30 mouse cellular contexts compared by ENCODE assay signal in the genomic region with DNA sequence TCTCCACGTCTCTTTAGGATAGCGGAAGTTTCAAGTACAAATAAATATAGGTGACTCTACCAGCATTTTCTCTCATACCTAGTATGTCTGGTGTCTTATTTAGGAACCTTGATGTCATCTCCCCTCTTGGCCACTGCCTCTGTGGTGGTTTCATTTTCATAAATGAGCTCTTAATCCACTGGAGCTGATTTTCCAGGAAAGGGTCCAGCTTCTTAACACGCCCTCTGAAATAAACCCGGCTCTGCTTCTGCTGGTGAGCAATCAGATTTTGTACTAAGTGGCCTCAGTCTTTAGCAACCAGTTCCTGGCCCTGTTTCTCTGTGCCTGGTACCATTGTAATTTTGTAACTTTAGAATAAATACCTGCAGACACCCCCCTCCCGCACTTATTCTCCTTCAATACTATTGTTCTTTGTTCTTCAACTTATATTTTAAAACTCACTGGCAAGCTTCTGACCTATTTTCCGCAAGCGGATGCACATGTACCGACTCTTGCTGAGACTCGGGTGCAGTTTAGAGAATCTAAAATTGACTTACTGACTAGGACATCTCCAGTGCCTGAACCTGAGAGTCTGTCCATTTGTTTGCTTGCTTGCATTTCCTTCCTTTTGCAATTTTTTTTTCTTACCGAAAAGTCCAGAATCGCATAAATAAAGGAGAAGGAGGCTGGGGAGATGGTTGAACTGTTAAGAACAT. TPM values are rescaled to one million over a fixed set of nuclear protein-coding genes. Genes with fewer than 3 reads are reported as not detected.
DNase-seq lines count a peak whose midpoint lies in the region; ATAC-seq and TF ChIP-seq lines count a peak whose summit lies in the region.
"Had no signal": no experiment of that assay in that cellular context is flagged by ENCODE, and none has a peak within 500 bp of the region (broad histone marks: within the 10 kb centered on the region; RNA-seq: fewer than 3 reads in every experiment).

No protein-coding gene starts in this region.

- no peak for ATAC-seq in intestine, postnatal 0 days
- ATAC-seq: forebrain, embryonic 15.5 days; hindbrain, embryonic 16.5 days; intestine, embryonic 15.5 days; Patski had no signal

- H3K79me2 ChIP-seq in CH12.LX (replicated peaks; ENCODE audit: control insufficient read depth, extremely low read depth, insufficient read depth, poor library complexity, severe bottlenecking): peaks cover 34% of the 10 kb centered on the region

- H3K27me3 ChIP-seq in CH12.LX (replicated peaks): no peaks in the 10 kb centered on the region
- no peaks in the 10 kb centered on the region for H3K27me3 ChIP-seq in thymus, adult 2 months (ENCODE audit: control insufficient read depth, insufficient read depth, low read length)
- H3K27me3 ChIP-seq in intestine, postnatal 0 days (replicated peaks; ENCODE audit: control insufficient read depth, insufficient read depth, low read length): 0 out of 2 replicates have a peak, but pooled peaks cover 3% of the 10 kb centered on the region
- H3K27me3 ChIP-seq: embryonic facial prominence, embryonic 12.5 days; embryonic facial prominence, embryonic 15.5 days; forebrain, embryonic 15.5 days; heart, embryonic 12.5 days; heart, embryonic 15.5 days; hindbrain, embryonic 13.5 days; Patski had no signal

- 54% methylated on average over 11 of the region's 11 CpGs for WGBS in thymus, adult 2 months
- 87% methylated on average over 11 of the region's 11 CpGs for WGBS in intestine, postnatal 0 days

- peak overlapping the region; percentile 95 for H3K4me2 ChIP-seq in CH12.LX (ENCODE audit: insufficient read depth, low read depth, poor library complexity, severe bottlenecking)
- no peak overlapping the region for H3K4me2 ChIP-seq in intestine, postnatal 0 days (replicated peaks; ENCODE audit: low read depth)
- H3K4me2 ChIP-seq: embryonic facial prominence, embryonic 12.5 days; embryonic facial prominence, embryonic 15.5 days; forebrain, embryonic 15.5 days; heart, embryonic 12.5 days; heart, embryonic 15.5 days; hindbrain, embryonic 13.5 days; intestine, embryonic 15.5 days had no signal

- peak; percentile 65 for DNase-seq in gastrocnemius, adult 18-20 months (ENCODE audit: low spot score)
- no peak for DNase-seq in gastrocnemius, postnatal 10 days
- DNase-seq in CH12.LX (ENCODE audit: extremely low read depth): no peak
- DNase-seq in thymus, adult 2 months: peak; percentile 37
- DNase-seq in thymus, postnatal 25 days: peak; percentile 44
- DNase-seq in liver: no peak
- no peak for DNase-seq in adipocyte (ENCODE audit: low spot score)
- DNase-seq: adrenal gland, adult 2 months; adrenal gland, postnatal 14 days; cerebellum, adult 11 months; cerebellum, adult 2 months; cerebellum, adult 9-11 months; cerebellum, postnatal 25 days; heart, adult 18-20 months; heart, postnatal 10 days; heart, postnatal 36 days had no signal

- no peak for TF ChIP-seq POLR2A in CH12.LX (IDR thresholded peaks at IDR 0.05; ENCODE audit: low read depth, low read length)
- no peak for TF ChIP-seq POLR2A in thymus, adult 2 months (IDR thresholded peaks at IDR 0.05; ENCODE audit: control insufficient read depth, extremely low read depth, insufficient read depth, low read length, poor library complexity)

- in situ Hi-C loops in CH12.LX (cut with MboI; ENCODE audit: low pct_ligation_motif_present, low pct_unique_long_range_greater_than_20kb, low sequenced_read_pairs): no loop called here

- dilution Hi-C loops in CH12.LX (cut with MboI; ENCODE audit: extremely low pct_ligation_motif_present, extremely low pct_unique_long_range_greater_than_20kb, low sequenced_read_pairs): no loop called here

- H3K4me3 ChIP-seq in CH12.LX (replicated peaks in 1 of 3; ENCODE audit: low read depth in 2 of 3, low read length in 2 of 3, poor library complexity in 1 of 3): no peak overlapping the region
- peak overlapping the region; percentile 3; the same call in 1 of the 2 replicates for H3K4me3 ChIP-seq in thymus, adult 2 months (ENCODE audit: control insufficient read depth, insufficient read depth, low read length)
- no peak overlapping the region for H3K4me3 ChIP-seq in intestine, postnatal 0 days (ENCODE audit: low read depth, low read length)
- H3K4me3 ChIP-seq: embryonic facial prominence, embryonic 12.5 days; embryonic facial prominence, embryonic 15.5 days; forebrain, embryonic 15.5 days; heart, embryonic 12.5 days; heart, embryonic 15.5 days; hindbrain, embryonic 10.5 days; hindbrain, embryonic 13.5 days; intestine, embryonic 15.5 days had no signal

- H3K36me3 ChIP-seq in CH12.LX (replicated peaks in 1 of 2; ENCODE audit: control insufficient read depth in 1 of 2, insufficient read depth in 1 of 2, low read length in 1 of 2): peaks cover 0 to 12% of the 10 kb centered on the region in 2 experiments
- H3K36me3 ChIP-seq in thymus, adult 2 months (ENCODE audit: control insufficient read depth, insufficient read depth, low read length): no peaks in the 10 kb centered on the region
- no peaks in the 10 kb centered on the region for H3K36me3 ChIP-seq in intestine, postnatal 0 days (ENCODE audit: control insufficient read depth, insufficient read depth)
- H3K36me3 ChIP-seq: embryonic facial prominence, embryonic 12.5 days; embryonic facial prominence, embryonic 15.5 days; forebrain, embryonic 15.5 days; G1E; heart, embryonic 12.5 days; heart, embryonic 15.5 days; hindbrain, embryonic 13.5 days; intestine, embryonic 15.5 days had no signal

- H3K9ac ChIP-seq in CH12.LX (ENCODE audit: insufficient read depth, low read depth): peak overlapping the region; percentile 57
- H3K9ac ChIP-seq in intestine, postnatal 0 days (ENCODE audit: low read depth, low read length): no peak overlapping the region
- H3K9ac ChIP-seq: embryonic facial prominence, embryonic 12.5 days; embryonic facial prominence, embryonic 15.5 days; forebrain, embryonic 15.5 days; heart, embryonic 12.5 days; heart, embryonic 15.5 days; hindbrain, embryonic 13.5 days; intestine, embryonic 15.5 days had no signal

- TF ChIP-seq CTCF in CH12.LX (conservative IDR thresholded peaks at IDR 0.05 in 1 of 2, IDR thresholded peaks at IDR 0.05 in 1 of 2; ENCODE audit: low read depth in 2 of 2, low read length in 2 of 2): no peak
- TF ChIP-seq CTCF in thymus, adult 2 months (IDR thresholded peaks at IDR 0.05; ENCODE audit: borderline replicate concordance, control insufficient read depth, extremely low read depth, insufficient read depth, low read length, poor library complexity): no peak
- no peak for TF ChIP-seq CTCF in intestine, postnatal 0 days (IDR thresholded peaks at IDR 0.05; ENCODE audit: low read depth)

- peaks cover 2 to 24% of the 10 kb centered on the region in 2 experiments; a peak in 3 of 4 replicates for H3K4me1 ChIP-seq in CH12.LX (ENCODE audit: control insufficient read depth in 1 of 2, insufficient read depth in 2 of 2)
- peaks cover 36% of the 10 kb centered on the region for H3K4me1 ChIP-seq in thymus, adult 2 months (replicated peaks; ENCODE audit: control insufficient read depth, insufficient read depth, low read length)
- no peaks in the 10 kb centered on the region for H3K4me1 ChIP-seq in intestine, postnatal 0 days (replicated peaks; ENCODE audit: control insufficient read depth, insufficient read depth, low read length)
- H3K4me1 ChIP-seq: heart, embryonic 12.5 days had no signal

- TF ChIP-seq RAD21 in CH12.LX (IDR thresholded peaks at IDR 0.05; ENCODE audit: low read depth, low read length): no peak

- peak overlapping the region; percentile 32; the same call in 1 of the 2 replicates for H3K27ac ChIP-seq in CH12.LX (ENCODE audit: insufficient read depth, low read depth)
- peak overlapping the region; percentile 97 for H3K27ac ChIP-seq in thymus, adult 2 months (ENCODE audit: control insufficient read depth, insufficient read depth, low read length)
- H3K27ac ChIP-seq in intestine, postnatal 0 days (ENCODE audit: low read depth, low read length): no peak overlapping the region
- H3K27ac ChIP-seq: embryonic facial prominence, embryonic 12.5 days; embryonic facial prominence, embryonic 15.5 days; forebrain, embryonic 15.5 days; heart, embryonic 15.5 days; hindbrain, embryonic 10.5 days; hindbrain, embryonic 13.5 days; intestine, embryonic 15.5 days had no signal

- H3K9me3 ChIP-seq in CH12.LX (replicated peaks; ENCODE audit: low read length): no peaks in the 10 kb centered on the region
- H3K9me3 ChIP-seq in intestine, postnatal 0 days (ENCODE audit: control insufficient read depth): no peaks in the 10 kb centered on the region
- H3K9me3 ChIP-seq: embryonic facial prominence, embryonic 12.5 days; embryonic facial prominence, embryonic 15.5 days; forebrain, embryonic 15.5 days; G1E; heart, embryonic 12.5 days; heart, embryonic 15.5 days; hindbrain, embryonic 10.5 days; hindbrain, embryonic 13.5 days; intestine, embryonic 15.5 days had no signal

- no peak for TF ChIP-seq EP300 in CH12.LX (IDR thresholded peaks at IDR 0.05; ENCODE audit: low read length)

RNA-seq across cellular contexts. Expression of a gene that starts 4.8 kb away (rescaled TPM):
- under 1 TPM; 0.55 to 0.66 TPM for total RNA-seq in gastrocnemius, adult 18-20 months (2021)
- 1 to 10 TPM; 1.2 TPM for total RNA-seq in gastrocnemius, postnatal 10 days (2021)
- total RNA-seq in CH12.LX (2012; rRNA removed) (8.5 and 8.6 TPM in 2 replicates), CH12.LX (2014; rRNA removed) (4.7 and 5.2 TPM in 2 replicates)
- polyA plus RNA-seq in CH12.LX (2012; ENCODE audit: insufficient read length, low read depth): 4.7 and 6.2 TPM in 2 replicates
- 18.3 and 23.1 TPM in 2 replicates for polyA plus RNA-seq in thymus, adult 2 months (2012; rRNA removed)
- 0.50 and 0.52 TPM in 2 replicates for polyA plus RNA-seq in intestine, postnatal 0 days (2015; fragmentation: Nextera tagmentation; extraction: Ambion mirVana)
- polyA plus RNA-seq: G1E had no signal

RNA-seq across cellular contexts. Expression of a gene that starts 15.9 kb away (rescaled TPM):
- total RNA-seq in gastrocnemius, adult 18-20 months (2021): under 1 TPM; 0.50 to 0.81 TPM
- under 1 TPM; 0.81 to 0.96 TPM for total RNA-seq in gastrocnemius, postnatal 10 days (2021)
- total RNA-seq in CH12.LX (2012; rRNA removed) (0.08 and 0.13 TPM in 2 replicates), CH12.LX (2014; rRNA removed) (not detected in 2 replicates)
- not detected in 2 replicates for polyA plus RNA-seq in CH12.LX (2012; ENCODE audit: insufficient read length, low read depth)
- polyA plus RNA-seq in thymus, adult 2 months (2012; rRNA removed): 1.0 and 1.2 TPM in 2 replicates
- 0.16 and 0.21 TPM in 2 replicates for polyA plus RNA-seq in intestine, postnatal 0 days (2015; fragmentation: Nextera tagmentation; extraction: Ambion mirVana)
- total RNA-seq: adrenal gland, adult 2 months; G1E; heart, adult 18-20 months; heart, postnatal 10 days; heart, postnatal 36 days had no signal
- polyA plus RNA-seq: embryonic facial prominence, embryonic 12.5 days; forebrain, embryonic 11.5 days; G1E; heart, embryonic 12.5 days; heart, embryonic 15.5 days; hindbrain, embryonic 10.5 days; Patski had no signal

RNA-seq across cellular contexts. Expression of a gene that starts 52.6 kb away (rescaled TPM):
- 1 to 10 TPM; 3.1 to 3.8 TPM for total RNA-seq in gastrocnemius, adult 18-20 months (2021)
- total RNA-seq in gastrocnemius, postnatal 10 days (2021): 1 to 10 TPM; 2.6 to 3.0 TPM
- 8.4 and 11.8 TPM in 2 replicates for total RNA-seq in CH12.LX (2012; rRNA removed)
- 0.16 TPM in 1 of 2 replicates, not detected in the other for total RNA-seq in CH12.LX (2014; rRNA removed)
- polyA plus RNA-seq in CH12.LX (2012; ENCODE audit: insufficient read length, low read depth): 1.6 and 2.5 TPM in 2 replicates
- 8.5 TPM in 2 replicates for polyA plus RNA-seq in thymus, adult 2 months (2012; rRNA removed)
- polyA plus RNA-seq in intestine, postnatal 0 days (2015; fragmentation: Nextera tagmentation; extraction: Ambion mirVana): 31.7 and 38.8 TPM in 2 replicates
- total RNA-seq: common myeloid progenitor, adult 5-6 weeks had no signal
- polyA plus RNA-seq: G1E had no signal

RNA-seq across cellular contexts. Expression of a gene that starts 55.1 kb away (rescaled TPM):
- total RNA-seq in gastrocnemius, adult 18-20 months (2021): 100 to 1,000 TPM; 138 to 243 TPM
- total RNA-seq in gastrocnemius, postnatal 10 days (2021): 100 to 1,000 TPM; 122 to 216 TPM
- total RNA-seq in CH12.LX (2012; rRNA removed) (0.13 and 0.59 TPM in 2 replicates), CH12.LX (2014; rRNA removed) (not detected in 2 replicates)
- 0.34 TPM in 1 of 2 replicates, not detected in the other for polyA plus RNA-seq in CH12.LX (2012; ENCODE audit: insufficient read length, low read depth)
- 0.62 and 2.1 TPM in 2 replicates for polyA plus RNA-seq in thymus, adult 2 months (2012; rRNA removed)
- polyA plus RNA-seq in intestine, postnatal 0 days (2015; fragmentation: Nextera tagmentation; extraction: Ambion mirVana): 15.9 and 16.2 TPM in 2 replicates
- total RNA-seq: common myeloid progenitor, adult 5-6 weeks had no signal
- polyA plus RNA-seq: embryonic facial prominence, embryonic 12.5 days; forebrain, embryonic 11.5 days; G1E; heart, embryonic 12.5 days; heart, embryonic 15.5 days; hindbrain, embryonic 13.5 days had no signal

Comparison
In these comparisons a context has a peak if more than half of its experiments do, and no peak if none do; other contexts are left out.
1. DNase-seq: peak in gastrocnemius, adult 18-20 months (single experiment), thymus, adult 2 months (single experiment) and thymus, postnatal 25 days (single experiment); none in gastrocnemius, postnatal 10 days (single experiment), CH12.LX (single experiment), liver (single experiment) and adipocyte (single experiment).